Mouse (Mus musculus) C2C12 (cell line): ENCODE measurements at regions not wholly inside any gene's neighbourhood (a gene's known extent, or its start where the extent isn't known, plus 50 kb on each side); places are given as distances from the start of the nearest gene placed in this dataset.

Experiments used
- CTCF ChIP-seq: IDR thresholded peaks from one replicate; pipeline ENCODE4 v1.5.1; 2011; ENCODE audit not compliant: control insufficient read depth, insufficient read depth, insufficient read length
- USF1 ChIP-seq: IDR thresholded peaks from one replicate; pipeline ENCODE4 v1.6.1; 2011; ENCODE audit warnings: low read depth, mild to moderate bottlenecking, control low read depth, moderate library complexity

DNA sequence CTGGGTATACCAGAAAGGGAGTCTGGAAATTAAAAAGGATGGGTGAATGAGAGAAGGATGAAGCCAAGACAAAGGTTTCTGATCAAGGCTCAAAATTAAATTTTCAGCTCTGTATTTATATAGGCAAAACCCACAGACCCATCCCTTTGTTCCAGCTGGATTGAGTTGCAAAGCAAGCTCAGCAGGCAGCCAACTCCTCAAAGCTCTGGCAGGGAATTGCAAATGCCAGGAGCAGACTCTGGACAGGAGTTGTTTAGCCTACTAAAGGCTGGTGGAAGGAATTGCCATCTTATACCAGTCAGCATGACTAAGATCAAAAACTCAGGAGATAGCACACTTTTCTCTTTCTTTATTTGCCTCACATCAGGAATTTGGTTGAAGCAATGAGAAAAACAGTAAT, 545.5 kb upstream of the Isx start:
- no peak for TF ChIP-seq CTCF
- TF ChIP-seq USF1, result no peak
